Mouse (Mus musculus) hematopoietic stem cell, adult 5-6 weeks (primary cell): ENCODE measurements around the gene Phlpp1. TPM values are rescaled to one million over a fixed set of nuclear protein-coding genes. Genes with fewer than 3 reads are reported as not detected.
A peak's percentile ranks its signal among the peaks of the same experiment; 100 is the strongest.

Source experiments
- ATAC-seq, 2 experiments: fragments of 125-278 bp in 1 of 2; replicated peaks in 1 of 2; 2 replicates each; pipeline ENCODE4 v1.8.0; 2016 to 2017; ENCODE audit warnings: inconsistent platforms in 2 of 2, mild to moderate bottlenecking in 2 of 2, moderate number of reproducible peaks in 2 of 2, low read depth in 1 of 2, moderate TSS enrichment in 1 of 2; ENCODE audit not compliant: low FRiP score in 2 of 2, poor library complexity in 2 of 2, severe bottlenecking in 2 of 2, insufficient read depth in 1 of 2, low TSS enrichment in 1 of 2
- total RNA-seq: library from RNA; stranded (forward); fragments of 172-1452, 232-1000 nt; gene quantifications from 2 replicates; pipeline ENCODE4 v1.2.3, GENCODE M21; 2017

The Phlpp1 gene
- total RNA-seq, 1 experiment from 2014 or later, result 10.7 TPM

GRCm38 (mm10) chr1:106184780-106185460 is 13.4 kb downstream of the Phlpp1 start:
- no peak for ATAC-seq

DNA sequence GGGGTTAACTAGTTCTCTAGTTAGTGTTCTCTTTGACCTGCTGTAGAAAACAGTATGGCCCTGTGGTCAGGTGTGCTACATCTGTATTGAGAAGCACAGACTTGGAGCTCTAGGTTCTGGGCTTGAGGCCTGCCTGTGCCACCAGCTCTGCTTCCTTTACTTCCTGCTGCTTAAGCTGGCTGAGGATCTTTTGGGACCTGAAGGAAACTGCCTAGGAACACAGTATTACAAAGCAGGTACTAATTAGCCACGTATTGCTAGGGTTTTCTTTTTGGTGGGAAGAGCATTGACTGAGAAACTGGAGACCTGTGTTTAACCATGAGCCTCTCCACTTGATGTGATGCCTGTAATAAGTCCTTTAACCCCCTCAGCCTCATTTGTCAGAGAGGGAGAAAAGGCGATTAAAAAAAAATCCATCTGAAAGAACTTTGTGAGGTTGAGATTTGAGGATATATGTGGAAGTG is 13.9 kb downstream of the Phlpp1 start:
- ATAC-seq, result no peak

- no peak for ATAC-seq
Observed at GRCm38 (mm10) chr1:106186062-106186461, 14.5 kb downstream of the Phlpp1 start.

DNA sequence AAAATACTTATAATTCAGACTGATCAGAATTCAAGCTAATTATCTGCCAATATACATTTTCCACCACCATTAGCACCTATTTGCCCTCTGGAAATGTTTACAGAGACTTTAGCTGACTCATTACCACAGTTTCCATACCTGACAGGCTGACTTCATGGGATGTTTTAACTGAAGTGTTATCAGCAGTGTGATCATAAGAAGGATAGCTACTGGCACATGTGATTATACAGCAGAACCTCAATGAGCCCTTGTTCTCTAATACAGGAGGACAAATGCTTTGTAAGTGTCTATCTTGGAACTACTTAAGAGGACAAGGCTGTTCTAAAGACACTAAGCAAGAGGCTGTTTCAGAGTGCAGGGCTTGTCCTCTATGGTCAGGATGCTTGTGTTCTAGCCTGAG is 15.9 kb downstream of the Phlpp1 start:
- ATAC-seq, result no peak

DNA sequence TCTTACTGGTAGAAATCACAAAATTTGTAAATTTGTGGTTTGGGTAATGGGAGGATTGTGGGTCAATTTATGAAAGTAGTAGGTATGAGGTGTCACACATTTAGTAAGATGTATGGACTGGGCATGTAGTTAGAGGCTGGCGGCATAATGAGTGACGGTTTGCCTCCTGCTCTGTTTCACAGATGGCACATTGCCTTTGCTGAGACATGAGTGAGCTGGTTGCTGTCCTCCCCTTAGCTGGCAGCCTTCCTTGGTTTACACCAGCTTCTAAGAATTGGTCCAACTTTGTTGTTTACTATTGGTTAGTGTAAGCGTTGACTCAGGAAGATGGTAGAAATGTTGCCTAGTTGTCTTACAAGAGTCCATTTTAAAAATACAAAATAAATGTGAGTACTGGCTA is 17.2 kb downstream of the Phlpp1 start:
- ATAC-seq, result no peak

- no peak for ATAC-seq
Observed at GRCm38 (mm10) chr1:106189311-106189710, 17.8 kb downstream of the Phlpp1 start.

DNA sequence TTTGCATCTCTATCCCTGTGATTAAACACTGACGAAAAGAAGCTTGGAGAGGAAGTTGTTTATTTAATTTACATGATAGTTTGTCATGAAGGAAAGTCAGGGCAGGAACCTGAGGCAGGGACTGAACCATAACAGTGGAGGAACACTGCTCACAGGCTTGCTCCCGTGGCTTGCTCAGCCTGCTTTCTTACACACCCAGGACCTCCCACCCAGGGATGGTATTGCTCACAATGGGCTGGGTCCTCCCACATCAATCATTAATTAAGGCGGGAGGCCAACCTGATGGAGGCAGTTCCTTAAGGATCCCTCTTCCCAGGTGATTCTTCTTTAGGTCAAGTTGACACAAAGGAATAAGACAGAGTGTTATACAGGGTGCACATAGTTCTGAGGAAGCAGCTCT is 19.1 kb downstream of the Phlpp1 start:
- ATAC-seq, result no peak

DNA sequence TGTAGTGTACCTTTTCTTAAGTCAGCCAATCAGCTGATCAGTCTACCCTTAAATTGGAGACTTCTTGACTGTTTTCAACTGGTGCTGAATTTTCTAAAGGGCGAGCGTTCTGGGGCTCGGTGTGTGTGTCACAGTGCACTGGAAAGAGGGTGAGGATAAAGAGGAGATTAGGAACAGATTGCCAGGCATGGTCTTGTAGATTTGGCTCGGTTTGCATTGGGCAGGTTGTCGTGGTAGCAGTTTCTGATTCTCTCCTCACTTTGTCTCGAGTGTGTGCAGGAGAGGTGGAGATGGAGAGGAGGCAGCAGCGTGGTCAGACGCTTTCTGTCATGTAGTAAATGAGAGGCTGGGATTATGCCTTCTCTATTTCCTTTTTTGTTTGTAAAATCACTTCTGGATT is 20.3 kb downstream of the Phlpp1 start:
- no peak for ATAC-seq

DNA sequence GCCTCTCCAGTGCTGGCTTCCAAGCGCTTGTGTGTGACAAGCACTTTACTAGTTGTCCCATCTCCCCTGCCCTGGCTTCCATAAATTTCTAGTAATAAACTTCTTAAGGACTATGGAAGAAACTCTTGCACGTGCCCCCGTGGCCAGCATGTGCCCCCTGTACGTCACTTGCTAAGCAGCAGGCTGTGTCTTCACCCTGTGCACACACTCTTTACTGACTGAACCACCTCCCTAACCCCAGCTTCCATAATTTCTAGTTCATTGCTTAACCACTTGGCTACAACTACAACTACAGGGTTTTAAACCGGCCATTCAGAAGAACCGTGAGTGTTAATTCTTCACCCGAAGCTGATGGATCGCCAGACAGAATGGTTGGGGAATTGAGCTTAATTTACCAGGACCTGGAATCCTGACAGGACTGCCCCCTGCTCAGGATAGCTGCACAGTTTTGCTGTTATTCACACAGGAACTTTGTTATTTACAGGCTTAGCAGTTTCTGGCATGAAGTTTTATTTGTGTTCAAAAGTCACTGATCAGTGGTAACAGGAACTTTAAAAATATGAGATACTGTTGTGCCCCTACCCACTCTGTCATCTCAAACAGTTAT is 21.4 kb downstream of the Phlpp1 start:
- ATAC-seq, result no peak

DNA sequence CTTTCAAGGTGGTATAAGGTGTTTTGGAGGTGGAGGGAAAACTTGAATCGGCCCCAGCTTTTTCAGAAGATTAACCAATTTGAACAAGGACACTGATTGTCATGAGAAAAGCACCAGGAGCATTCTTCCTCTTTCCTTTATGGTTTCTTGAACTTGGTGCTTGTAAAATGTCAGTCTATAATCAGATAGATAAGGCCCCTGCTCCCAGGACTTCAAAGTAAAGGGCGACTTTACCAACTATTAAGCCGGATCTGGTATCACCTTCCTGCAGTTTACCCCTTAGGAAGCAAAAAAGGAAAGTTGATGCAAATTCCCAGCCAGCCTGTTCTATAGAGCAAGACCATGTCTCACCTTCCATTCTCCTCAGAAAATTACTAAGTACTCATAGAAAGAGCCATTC is 21.9 kb downstream of the Phlpp1 start:
- no peak for ATAC-seq

GRCm38 (mm10) chr1:106194263-106194662 is 22.7 kb downstream of the Phlpp1 start:
- ATAC-seq, result no peak

- ATAC-seq, result no peak
Observed at GRCm38 (mm10) chr1:106197991-106198390, 26.4 kb downstream of the Phlpp1 start.

DNA sequence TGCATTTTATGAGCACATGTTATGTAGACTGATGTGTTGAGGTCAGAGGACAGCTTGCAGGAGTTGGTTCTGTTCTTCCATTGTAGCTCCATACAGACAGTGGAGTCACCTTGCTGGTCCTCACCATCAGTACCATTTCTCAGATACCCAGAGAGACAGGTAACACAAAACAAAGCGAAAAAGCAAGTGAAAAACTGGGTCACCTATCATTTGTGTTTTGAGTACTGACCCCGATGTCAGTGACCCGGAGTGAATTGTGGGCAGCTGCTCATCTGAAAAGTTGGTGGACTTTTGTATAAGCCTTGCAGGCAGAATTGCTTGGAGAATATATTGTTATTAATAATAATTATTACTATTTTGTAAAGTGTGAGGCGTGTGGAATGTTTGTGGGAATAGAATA is 27.6 kb downstream of the Phlpp1 start:
- ATAC-seq, result no peak

DNA sequence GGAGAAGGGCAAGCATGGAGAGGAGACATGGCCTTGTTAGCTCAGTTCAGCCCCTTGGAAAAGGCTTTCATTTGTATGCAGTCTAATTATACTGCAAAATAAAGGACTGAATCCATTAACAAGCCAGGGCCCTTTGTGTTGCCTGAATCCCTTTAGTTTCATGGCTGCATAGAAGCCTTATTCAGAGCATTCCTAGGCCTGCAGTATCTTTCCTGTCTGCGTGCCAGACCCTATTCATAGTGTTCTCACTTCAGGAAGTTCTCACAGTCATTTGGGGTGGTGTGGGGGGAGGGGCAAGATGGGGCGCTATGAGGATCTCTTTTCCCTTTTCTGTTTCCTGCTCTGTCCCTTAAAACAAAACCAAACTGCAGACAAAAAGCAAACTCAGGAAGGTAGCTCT is 28.1 kb downstream of the Phlpp1 start:
- ATAC-seq, result peak in 1 of 2 experiments; percentile 25; a peak in 1 of 4 replicates

GRCm38 (mm10) chr1:106201025-106201424 is 29.5 kb downstream of the Phlpp1 start:
- no peak for ATAC-seq

- ATAC-seq, result no peak
Observed at GRCm38 (mm10) chr1:106201929-106202328, 30.4 kb downstream of the Phlpp1 start.

GRCm38 (mm10) chr1:106203942-106204341 is 32.4 kb downstream of the Phlpp1 start:
- ATAC-seq, result no peak

- ATAC-seq, result no peak
Observed at GRCm38 (mm10) chr1:106204350-106204749, 32.8 kb downstream of the Phlpp1 start.

DNA sequence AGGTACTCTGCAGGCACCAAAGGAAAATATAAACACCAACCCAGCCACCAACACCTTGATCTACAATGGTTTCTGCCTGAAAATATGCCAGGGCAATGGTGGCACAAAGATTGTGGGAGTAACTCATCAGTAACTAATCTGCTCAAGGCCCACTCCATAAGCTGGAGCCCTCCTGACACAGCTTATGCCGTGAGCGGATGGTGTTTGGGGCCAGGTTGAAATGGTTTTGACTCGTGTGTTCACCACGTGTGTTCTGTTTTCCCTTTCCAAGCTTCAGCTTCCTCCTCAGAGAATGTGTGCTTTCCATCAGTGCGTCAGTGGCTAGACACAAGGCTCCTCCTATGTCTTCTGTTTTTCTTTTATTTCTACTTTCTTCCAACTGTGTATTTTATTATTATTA is 37.0 kb downstream of the Phlpp1 start:
- no peak for ATAC-seq
